Mouse (Mus musculus): ENCODE results near the gene Aoc3.

- TF ChIP-seq CTCF (IDR thresholded peaks at IDR 0.05; ENCODE audit: borderline replicate concordance, extremely low read depth, insufficient read depth, insufficient read length) (no peak), POLR2A (IDR thresholded peaks at IDR 0.05; ENCODE audit: borderline replicate concordance, extremely low read depth, insufficient read depth, insufficient read length, poor library complexity, severe bottlenecking) (no peak)
These were observed 18.8 kb downstream of the Aoc3 start for GRCm38 (mm10) chr11:101349216-101349615.

Measured in brain, embryonic 14.5 days (tissue).